Mouse (Mus musculus): ENCODE data around the gene Srrd.
"Not testable (repeated sequence)": the region's sequence is repeated elsewhere in the genome, so short reads cannot be mapped to it uniquely, and the experiment has no call there.

Gene Srrd

GRCm38 (mm10) chr5:112356322-112356721 is 13.5 kb upstream of the Srrd start:
- peak; percentile 16 to 44 for DNase-seq (ENCODE audit: low spot score in 2 of 2)

GRCm38 (mm10) chr5:112355910-112356309 is 13.1 kb upstream of the Srrd start, which contains the start of gene Gm6583:
Gene Gm6583 (minus strand): TSS chr5:112356033.
- no peak for DNase-seq (ENCODE audit: low spot score in 2 of 2)

DNA sequence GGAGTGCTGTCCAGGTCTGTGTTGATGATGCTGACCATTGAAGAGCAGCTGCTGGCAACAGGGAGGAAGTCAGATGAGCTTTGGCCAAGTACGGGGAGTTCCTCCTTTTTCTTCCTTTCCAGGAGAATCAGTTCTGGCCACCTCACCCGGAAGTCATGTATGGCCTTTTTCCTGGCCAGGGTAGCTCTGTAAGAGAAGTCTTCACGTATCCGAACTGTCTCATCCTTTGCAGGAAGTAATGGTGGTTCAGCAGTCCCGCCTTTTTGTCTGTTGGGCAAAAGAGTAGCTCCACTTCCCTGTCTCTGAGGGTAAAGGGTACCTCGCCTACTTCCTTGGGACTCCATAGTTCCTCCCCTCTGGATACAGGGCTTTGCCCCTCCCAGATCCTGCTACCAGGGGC is 12.7 kb upstream of the Srrd start:
- no peak for DNase-seq (ENCODE audit: low spot score in 2 of 2)

- no peak for DNase-seq (ENCODE audit: low spot score in 2 of 2)
Observed at GRCm38 (mm10) chr5:112349169-112349568, 6.3 kb upstream of the Srrd start.

DNA sequence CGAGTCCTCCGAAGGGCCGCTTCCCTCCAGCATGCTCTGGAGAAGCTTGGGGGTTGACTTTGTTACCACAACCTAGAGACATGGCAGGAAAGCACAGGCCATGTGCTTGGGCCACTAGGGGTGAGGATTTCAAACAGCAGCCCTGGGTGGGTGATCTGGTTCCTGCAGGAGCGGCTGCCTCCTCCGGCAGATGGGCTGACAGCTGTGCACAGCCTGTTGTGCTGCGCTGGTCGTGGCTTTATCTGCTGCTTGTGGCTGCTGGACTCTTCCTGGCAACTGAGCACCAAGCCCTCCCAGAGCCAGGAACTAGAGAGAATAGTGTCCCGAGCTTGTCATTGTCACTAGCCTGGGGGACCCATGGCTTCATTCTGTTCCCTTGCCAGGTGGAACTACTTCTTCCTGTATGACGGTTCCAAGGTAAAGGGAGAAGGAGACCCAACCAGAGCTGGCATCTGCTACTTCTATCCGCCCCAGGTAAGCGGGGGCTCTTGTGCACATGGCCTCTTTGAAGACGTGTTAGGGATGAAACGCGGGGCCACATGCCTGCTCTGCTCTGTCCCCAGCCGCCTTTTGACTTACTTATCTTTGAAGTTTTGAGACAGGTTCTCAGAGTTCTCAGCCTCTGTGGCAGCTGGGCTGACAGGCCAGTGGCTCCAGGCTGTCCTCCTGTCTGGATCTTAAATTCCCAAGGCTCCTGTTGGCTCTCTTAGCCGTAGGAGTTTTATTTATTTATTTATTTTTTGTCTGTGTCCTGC is 3.5 kb upstream of the Srrd start:
- DNase-seq (ENCODE audit: low spot score in 2 of 2): peak in 1 of 2 experiments; percentile 32

GRCm38 (mm10) chr5:112344092-112344960 is 1.5 kb upstream of the Srrd start:
- no peak for DNase-seq (ENCODE audit: low spot score in 2 of 2)

DNA sequence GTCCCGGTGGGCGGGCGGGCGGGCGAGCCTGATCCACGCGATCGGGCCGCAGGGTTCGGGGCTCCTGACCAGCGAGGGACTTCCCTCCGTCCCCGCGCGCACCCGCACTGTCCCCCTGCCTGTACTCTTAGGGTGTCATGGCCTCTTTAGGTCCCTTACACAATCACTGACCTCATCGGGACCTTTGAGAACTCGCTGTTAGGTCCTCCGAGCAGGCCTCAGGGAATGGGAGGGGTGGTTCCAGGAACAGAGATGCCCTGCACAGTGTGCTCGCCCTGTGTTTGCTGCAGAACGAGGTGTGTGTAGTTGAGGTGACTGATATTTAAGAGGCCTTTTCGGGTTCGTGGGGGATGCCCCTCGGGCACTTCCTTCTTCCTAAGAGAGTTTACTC is 360 bp upstream of the Srrd start:
- no peak for DNase-seq (ENCODE audit: low spot score in 2 of 2)

DNA sequence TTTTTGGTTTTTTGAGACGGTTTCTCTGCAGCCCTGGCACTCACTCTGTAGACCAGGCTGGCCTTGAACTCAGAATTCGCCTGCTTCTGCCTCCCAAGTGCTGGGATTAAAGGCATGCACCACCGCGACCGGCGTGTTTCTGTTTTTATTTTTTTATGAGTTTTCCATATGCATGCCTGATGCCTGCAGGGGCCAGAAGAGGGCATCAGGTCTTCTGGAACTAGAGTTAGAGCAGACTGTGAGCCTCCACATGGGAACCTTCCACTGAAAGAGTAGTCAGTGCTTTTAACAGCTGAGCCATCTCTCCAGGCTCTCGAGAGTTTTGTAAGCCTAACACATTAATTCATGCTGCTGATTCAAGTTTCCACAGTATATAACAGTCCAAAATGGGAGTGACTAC is 3.6 kb downstream of the Srrd start:
- DNase-seq (ENCODE audit: low spot score in 2 of 2): no peak

DNA sequence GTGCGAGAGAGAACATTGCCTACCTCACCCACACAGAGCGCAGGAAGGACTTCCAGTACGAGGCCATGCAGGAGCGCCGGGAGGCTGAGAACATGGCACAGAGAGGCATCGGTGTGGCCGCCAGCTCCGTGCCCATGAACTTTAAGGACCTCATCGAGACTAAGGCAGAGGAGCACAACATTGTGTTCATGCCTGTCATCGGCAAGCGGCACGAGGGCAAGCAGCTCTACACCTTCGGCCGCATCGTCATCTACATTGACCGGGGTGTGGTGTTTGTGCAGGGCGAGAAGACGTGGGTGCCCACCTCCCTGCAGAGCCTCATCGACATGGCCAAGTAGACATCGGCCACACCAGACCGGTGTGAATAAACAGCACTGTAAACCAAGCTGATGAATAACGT is 5.8 kb downstream of the Srrd start:
- DNase-seq (ENCODE audit: low spot score in 2 of 2): no peak

GRCm38 (mm10) chr5:112335473-112335872 is 7.4 kb downstream of the Srrd start:
- DNase-seq (ENCODE audit: low spot score in 2 of 2): no peak

GRCm38 (mm10) chr5:112329805-112330564 is 12.9 kb downstream of the Srrd start:
- no peak for DNase-seq (ENCODE audit: low spot score in 2 of 2)

- DNase-seq (ENCODE audit: low spot score in 2 of 2): no peak
Observed at GRCm38 (mm10) chr5:112327854-112328253, 15.0 kb downstream of the Srrd start.

- DNase-seq (ENCODE audit: low spot score in 2 of 2): no peak
Observed at GRCm38 (mm10) chr5:112326446-112327009, 16.3 kb downstream of the Srrd start.

- peak; percentile 93 to 95 for DNase-seq (ENCODE audit: low spot score in 2 of 2)
Observed at GRCm38 (mm10) chr5:112325546-112326445, 17.0 kb downstream of the Srrd start, which contains the start of gene Tfip11. Gene Tfip11 (plus strand): TSS chr5:112326358.

DNA sequence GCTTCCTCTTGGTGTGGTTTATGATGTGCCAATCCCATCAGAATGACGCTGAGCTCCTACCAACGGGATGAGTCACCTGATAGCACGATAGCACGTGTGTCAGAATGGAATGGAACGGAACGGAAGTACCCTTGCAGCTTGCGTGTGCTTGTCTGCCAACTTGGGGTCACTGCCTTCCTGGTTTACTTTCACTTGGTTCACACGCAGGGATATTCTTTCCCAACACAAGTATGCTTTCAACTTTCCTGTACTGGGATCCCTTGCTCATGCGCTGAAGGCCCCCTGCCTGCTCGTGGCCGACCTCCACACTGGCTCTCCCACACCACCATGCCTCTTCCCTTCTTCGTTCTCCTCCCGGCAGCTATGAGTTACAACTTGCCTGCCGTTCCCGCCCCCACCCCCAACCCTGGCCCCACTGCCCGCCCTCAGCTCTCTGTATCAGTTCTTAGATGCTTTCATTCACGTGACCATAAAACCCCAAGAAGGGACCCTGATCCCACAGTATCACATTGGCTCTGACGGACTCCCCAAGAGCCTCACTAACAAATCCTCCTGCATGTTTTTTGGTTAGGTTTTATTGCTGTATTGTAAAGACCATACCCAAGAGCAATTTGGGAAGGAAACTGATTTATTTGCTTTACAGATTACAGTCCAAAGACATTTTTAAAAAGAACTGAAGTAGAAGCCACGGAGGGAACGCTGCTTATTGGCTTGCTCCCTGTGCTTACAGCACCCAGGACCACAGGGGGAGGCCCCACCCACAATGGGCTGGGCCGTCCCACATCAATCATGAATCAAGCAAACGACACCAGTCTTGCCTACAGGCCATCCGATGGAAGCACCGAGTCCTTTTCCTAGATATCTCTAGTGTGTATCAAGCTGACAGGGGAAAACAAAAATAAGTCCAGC is 17.9 kb downstream of the Srrd start:
- DNase-seq (ENCODE audit: low spot score in 2 of 2): peak; percentile 50 to 55

- DNase-seq (ENCODE audit: low spot score in 2 of 2): no peak
Observed at GRCm38 (mm10) chr5:112323246-112323645, 19.6 kb downstream of the Srrd start.

GRCm38 (mm10) chr5:112321376-112321775 is 21.5 kb downstream of the Srrd start:
- no peak for DNase-seq (ENCODE audit: low spot score in 2 of 2)

GRCm38 (mm10) chr5:112320936-112321335 is 21.9 kb downstream of the Srrd start:
- DNase-seq (ENCODE audit: low spot score in 2 of 2): peak in 1 of 2 experiments; percentile 27

DNA sequence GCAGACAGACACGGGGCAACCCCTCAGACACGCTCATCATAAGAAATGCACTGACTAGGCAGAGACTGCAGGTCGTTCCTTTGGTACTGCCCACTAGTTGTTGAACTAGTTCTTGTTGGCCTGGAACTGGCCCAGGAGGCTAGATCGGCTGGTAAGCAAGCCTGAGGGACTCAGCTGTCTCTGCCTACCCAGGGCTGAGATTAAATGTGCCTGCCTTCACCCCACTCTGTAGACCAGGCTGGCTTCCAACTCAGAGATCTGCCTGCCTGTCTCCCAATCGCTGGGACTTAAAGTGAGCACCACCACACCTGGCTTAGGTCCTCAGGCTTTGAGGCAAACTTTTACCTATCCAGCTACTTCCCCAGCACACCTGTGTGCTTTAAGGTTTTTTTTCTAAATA is 22.5 kb downstream of the Srrd start:
- DNase-seq (ENCODE audit: low spot score in 2 of 2): no peak

GRCm38 (mm10) chr5:112319343-112319742 is 23.5 kb downstream of the Srrd start:
- DNase-seq (ENCODE audit: low spot score in 2 of 2): not testable (repeated sequence)
